ENCODE assay signal across 8 mouse cellular contexts in genomic region chr10:79997819-79998218, GRCm38 (mm10). TPM values are rescaled to one million over a fixed set of nuclear protein-coding genes. Genes with fewer than 3 reads are reported as not detected.
DNase-seq lines count a peak whose midpoint lies in the region; ATAC-seq and TF ChIP-seq lines count a peak whose summit lies in the region.

No protein-coding gene starts in this region.

- WGBS in forebrain, embryonic 11.5 days: 5% methylated on average over 15 of the region's 15 CpGs
- 13% methylated on average over 15 of the region's 15 CpGs for WGBS in intestine, embryonic 15.5 days
- WGBS in midbrain, postnatal 0 days: 9% methylated on average over 15 of the region's 15 CpGs

- H3K4me3 ChIP-seq in forebrain, embryonic 11.5 days (ENCODE audit: low read depth, low read length): peak overlapping the region; percentile 42
- peak overlapping the region; percentile 55 for H3K4me3 ChIP-seq in intestine, embryonic 15.5 days (replicated peaks)
- peak overlapping the region; percentile 38 for H3K4me3 ChIP-seq in midbrain, postnatal 0 days (ENCODE audit: low read depth, low read length)

- peak overlapping the region; percentile 49 for H3K9ac ChIP-seq in forebrain, embryonic 11.5 days (ENCODE audit: low read length)
- H3K9ac ChIP-seq in intestine, embryonic 15.5 days: peak overlapping the region; percentile 36
- H3K9ac ChIP-seq in midbrain, postnatal 0 days (replicated peaks; ENCODE audit: low read length, poor library complexity, severe bottlenecking): no peak overlapping the region

- H3K4me2 ChIP-seq in forebrain, embryonic 11.5 days (ENCODE audit: low read depth, low read length, severe bottlenecking): peak overlapping the region; percentile 67
- peak overlapping the region; percentile 91 for H3K4me2 ChIP-seq in intestine, embryonic 15.5 days (replicated peaks)
- H3K4me2 ChIP-seq in midbrain, postnatal 0 days (ENCODE audit: low read depth, low read length, poor library complexity, severe bottlenecking): peak overlapping the region; percentile 72

- H3K27me3 ChIP-seq in forebrain, embryonic 11.5 days (ENCODE audit: control insufficient read depth, insufficient read depth, low read length): peaks cover 10% of the 10 kb centered on the region
- H3K27me3 ChIP-seq in intestine, embryonic 15.5 days (replicated peaks): 0 out of 2 replicates have a peak, but pooled peaks cover 2% of the 10 kb centered on the region
- H3K27me3 ChIP-seq in midbrain, postnatal 0 days (ENCODE audit: insufficient read depth, low read length): peaks cover 5% of the 10 kb centered on the region; the same call in 1 of the 2 replicates

- no peaks in the 10 kb centered on the region for H3K9me3 ChIP-seq in forebrain, embryonic 11.5 days (ENCODE audit: control insufficient read depth, low read length)
- H3K9me3 ChIP-seq in intestine, embryonic 15.5 days: no peaks in the 10 kb centered on the region
- H3K9me3 ChIP-seq in midbrain, postnatal 0 days (ENCODE audit: low read length): no peaks in the 10 kb centered on the region

- peak; percentile 96 for DNase-seq in heart, adult 11 months
- DNase-seq in heart, adult 8-10 months (ENCODE audit: low spot score): no peak
- peak; percentile 86 for DNase-seq in MN1 (ENCODE audit: low spot score)
- DNase-seq in forebrain, embryonic 11.5 days (ENCODE audit: low spot score): no peak
- DNase-seq in midbrain, postnatal 0 days (ENCODE audit: low spot score): peak; percentile 50
- DNase-seq in layer of hippocampus, adult 9-10 months (ENCODE audit: low spot score): no peak
- no peak for DNase-seq in frontal cortex, adult 2 months (ENCODE audit: extremely low spot score in 1 of 2, low spot score in 1 of 2)

- peak; percentile 34; the same call in 1 of the 2 replicates for ATAC-seq in forebrain, embryonic 11.5 days (replicated peaks; ENCODE audit: low FRiP score)
- peak; percentile 26; the same call in 1 of the 2 replicates for ATAC-seq in intestine, embryonic 15.5 days
- ATAC-seq in midbrain, postnatal 0 days (ENCODE audit: low FRiP score): no peak

- no peak for TF ChIP-seq CTCF in midbrain, postnatal 0 days (IDR thresholded peaks at IDR 0.05)

- H3K27ac ChIP-seq in forebrain, embryonic 11.5 days (ENCODE audit: low read depth, low read length): no peak overlapping the region
- peak overlapping the region; percentile 19; the same call in 1 of the 2 replicates for H3K27ac ChIP-seq in intestine, embryonic 15.5 days
- H3K27ac ChIP-seq in midbrain, postnatal 0 days (ENCODE audit: low read depth, low read length): no peak overlapping the region

- no peaks in the 10 kb centered on the region for H3K36me3 ChIP-seq in forebrain, embryonic 11.5 days (ENCODE audit: control insufficient read depth, insufficient read depth, low read length)
- peaks cover 20% of the 10 kb centered on the region for H3K36me3 ChIP-seq in intestine, embryonic 15.5 days
- no peaks in the 10 kb centered on the region for H3K36me3 ChIP-seq in midbrain, postnatal 0 days (ENCODE audit: insufficient read depth, low read length)

- peaks cover 7% of the 10 kb centered on the region; the same call in 1 of the 2 replicates for H3K4me1 ChIP-seq in forebrain, embryonic 11.5 days (replicated peaks; ENCODE audit: control insufficient read depth, insufficient read depth, low read length)
- H3K4me1 ChIP-seq in intestine, embryonic 15.5 days (replicated peaks): peaks cover 22% of the 10 kb centered on the region
- no peaks in the 10 kb centered on the region for H3K4me1 ChIP-seq in midbrain, postnatal 0 days (ENCODE audit: insufficient read depth, low read length)

RNA-seq across cellular contexts. Expression of gene Abca7, which starts 1.5 kb away (rescaled TPM):
- 1 to 10 TPM; 7.5 to 8.5 (median 8.0) TPM for total RNA-seq in heart, adult 8-10 months (2022)
- 3.4 and 3.9 TPM in 2 replicates for polyA plus RNA-seq in forebrain, embryonic 11.5 days (2014; fragmentation: Nextera tagmentation; extraction: Ambion mirVana)
- 3.0 and 3.7 TPM in 2 replicates for polyA plus RNA-seq in intestine, embryonic 15.5 days (2015; fragmentation: Nextera tagmentation; extraction: Ambion mirVana)
- total RNA-seq in midbrain, postnatal 0 days (2014; rRNA removed): 9.3 TPM in 2 replicates
- 1.7 and 1.9 TPM in 2 replicates for polyA plus RNA-seq in midbrain, postnatal 0 days (2015; fragmentation: Nextera tagmentation; extraction: Ambion mirVana)
- 12.4 and 13.0 TPM in 2 replicates for polyA plus RNA-seq in frontal cortex, adult 2 months (2012; rRNA removed)

RNA-seq across cellular contexts. Expression of gene Cnn2, which starts 9.4 kb away (rescaled TPM):
- 10 to 100 TPM; 27.1 to 35.7 (median 33.3) TPM for total RNA-seq in heart, adult 8-10 months (2022)
- polyA plus RNA-seq in forebrain, embryonic 11.5 days (2014; fragmentation: Nextera tagmentation; extraction: Ambion mirVana): 160 and 182 TPM in 2 replicates
- 239 and 242 TPM in 2 replicates for polyA plus RNA-seq in intestine, embryonic 15.5 days (2015; fragmentation: Nextera tagmentation; extraction: Ambion mirVana)
- 14.8 and 19.5 TPM in 2 replicates for total RNA-seq in midbrain, postnatal 0 days (2014; rRNA removed)
- polyA plus RNA-seq in midbrain, postnatal 0 days (2015; fragmentation: Nextera tagmentation; extraction: Ambion mirVana): 12.6 and 12.8 TPM in 2 replicates
- 9.8 and 10.4 TPM in 2 replicates for polyA plus RNA-seq in frontal cortex, adult 2 months (2012; rRNA removed)

RNA-seq across cellular contexts. Expression of gene Tmem259, which starts 13.7 kb away (rescaled TPM):
- total RNA-seq in heart, adult 8-10 months (2022): 100 to 1,000 TPM; 116 to 120 (median 117) TPM
- 17.8 and 18.6 TPM in 2 replicates for polyA plus RNA-seq in forebrain, embryonic 11.5 days (2014; fragmentation: Nextera tagmentation; extraction: Ambion mirVana)
- 18.1 and 19.6 TPM in 2 replicates for polyA plus RNA-seq in intestine, embryonic 15.5 days (2015; fragmentation: Nextera tagmentation; extraction: Ambion mirVana)
- 134 and 172 TPM in 2 replicates for total RNA-seq in midbrain, postnatal 0 days (2014; rRNA removed)
- 26.2 and 29.3 TPM in 2 replicates for polyA plus RNA-seq in midbrain, postnatal 0 days (2015; fragmentation: Nextera tagmentation; extraction: Ambion mirVana)
- 181 and 193 TPM in 2 replicates for polyA plus RNA-seq in frontal cortex, adult 2 months (2012; rRNA removed)

RNA-seq across cellular contexts. Expression of gene Arhgap45, which starts 18.6 kb away (rescaled TPM):
- 1 to 10 TPM; 2.9 to 5.1 (median 3.4) TPM for total RNA-seq in heart, adult 8-10 months (2022)
- 4.6 and 4.9 TPM in 2 replicates for polyA plus RNA-seq in forebrain, embryonic 11.5 days (2014; fragmentation: Nextera tagmentation; extraction: Ambion mirVana)
- 6.3 and 6.5 TPM in 2 replicates for polyA plus RNA-seq in intestine, embryonic 15.5 days (2015; fragmentation: Nextera tagmentation; extraction: Ambion mirVana)
- total RNA-seq in midbrain, postnatal 0 days (2014; rRNA removed): 1.7 and 2.4 TPM in 2 replicates
- 1.2 and 1.6 TPM in 2 replicates for polyA plus RNA-seq in midbrain, postnatal 0 days (2015; fragmentation: Nextera tagmentation; extraction: Ambion mirVana)
- 5.3 and 7.1 TPM in 2 replicates for polyA plus RNA-seq in frontal cortex, adult 2 months (2012; rRNA removed)

RNA-seq across cellular contexts. Expression of gene Grin3b, which starts 27.3 kb away (rescaled TPM):
- total RNA-seq in heart, adult 8-10 months (2022): under 1 TPM; 0.37 to 0.85 (median 0.63) TPM
- polyA plus RNA-seq in forebrain, embryonic 11.5 days (2014; fragmentation: Nextera tagmentation; extraction: Ambion mirVana): 0.29 and 0.33 TPM in 2 replicates
- polyA plus RNA-seq in intestine, embryonic 15.5 days (2015; fragmentation: Nextera tagmentation; extraction: Ambion mirVana): 0.11 TPM in 2 replicates
- 0.42 and 2.2 TPM in 2 replicates for total RNA-seq in midbrain, postnatal 0 days (2014; rRNA removed)
- polyA plus RNA-seq in midbrain, postnatal 0 days (2015; fragmentation: Nextera tagmentation; extraction: Ambion mirVana): 0.11 and 0.21 TPM in 2 replicates
- polyA plus RNA-seq in frontal cortex, adult 2 months (2012; rRNA removed): 0.17 and 0.38 TPM in 2 replicates

Comparison
In these comparisons a context has a peak if more than half of its experiments do, and no peak if none do; other contexts are left out.
1. DNase-seq: peak in heart, adult 11 months (single experiment), MN1 (single experiment) and midbrain, postnatal 0 days (single experiment); none in heart, adult 8-10 months (single experiment), forebrain, embryonic 11.5 days (single experiment), layer of hippocampus, adult 9-10 months (single experiment) and frontal cortex, adult 2 months (0 of 2).
2. RNA of gene Cnn2, which starts 9.4 kb away (polyA plus RNA-seq): 239 to 242 TPM in intestine, embryonic 15.5 days and 160 to 182 TPM in forebrain, embryonic 11.5 days; 12.6 to 12.8 TPM in midbrain, postnatal 0 days and 9.8 to 10.4 TPM in frontal cortex, adult 2 months; every median in the first group is over 10 times any median in the second.
3. Peak in every context shown above with its lines, with median percentiles within 50 percentile points of each other: H3K4me2 ChIP-seq and H3K4me3 ChIP-seq.